Mouse (Mus musculus) embryo, embryonic 10.5 days (tissue): ENCODE data around the gene Hid1.

Experiments used
- DNase-seq: peaks from one replicate; pipeline ENCODE4 v3.0.0-alpha.2; 2015; ENCODE audit warnings: low spot score

Hid1 gene

DNA sequence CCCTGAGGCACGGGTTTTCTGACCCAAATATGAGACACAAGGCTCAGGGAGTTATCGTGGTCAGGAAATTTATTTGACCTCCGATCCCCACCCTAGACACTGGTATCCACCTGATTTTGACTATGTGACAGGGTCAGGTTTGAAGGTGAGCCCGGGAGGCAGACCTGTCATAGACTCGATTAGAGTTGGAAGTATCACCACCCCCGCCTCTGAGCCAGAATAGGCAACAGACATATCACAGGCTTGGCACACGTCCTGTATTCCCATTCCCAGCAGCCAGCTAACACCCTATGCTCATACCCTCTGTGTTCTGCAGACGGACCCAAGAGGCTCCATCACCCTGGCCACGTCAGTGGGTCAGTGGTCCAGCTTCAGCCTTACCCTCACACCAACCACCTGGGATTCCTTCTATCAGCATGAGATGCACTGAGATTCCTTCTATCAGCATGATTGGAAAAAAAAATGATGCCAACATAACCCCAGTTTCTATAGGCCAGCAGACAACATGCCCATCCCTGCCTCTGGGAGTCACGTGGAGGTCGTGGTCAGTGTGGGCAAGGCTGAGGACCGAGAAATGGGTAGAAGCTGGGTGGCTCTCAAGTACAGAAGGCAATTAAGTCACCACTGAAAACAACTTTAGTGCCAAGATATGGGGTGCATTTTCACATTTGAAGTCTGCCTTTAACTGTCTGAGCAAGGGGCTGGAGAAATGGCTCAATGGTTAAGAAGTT, 7.3 kb upstream of the Hid1 start:
- DNase-seq = no peak

DNA sequence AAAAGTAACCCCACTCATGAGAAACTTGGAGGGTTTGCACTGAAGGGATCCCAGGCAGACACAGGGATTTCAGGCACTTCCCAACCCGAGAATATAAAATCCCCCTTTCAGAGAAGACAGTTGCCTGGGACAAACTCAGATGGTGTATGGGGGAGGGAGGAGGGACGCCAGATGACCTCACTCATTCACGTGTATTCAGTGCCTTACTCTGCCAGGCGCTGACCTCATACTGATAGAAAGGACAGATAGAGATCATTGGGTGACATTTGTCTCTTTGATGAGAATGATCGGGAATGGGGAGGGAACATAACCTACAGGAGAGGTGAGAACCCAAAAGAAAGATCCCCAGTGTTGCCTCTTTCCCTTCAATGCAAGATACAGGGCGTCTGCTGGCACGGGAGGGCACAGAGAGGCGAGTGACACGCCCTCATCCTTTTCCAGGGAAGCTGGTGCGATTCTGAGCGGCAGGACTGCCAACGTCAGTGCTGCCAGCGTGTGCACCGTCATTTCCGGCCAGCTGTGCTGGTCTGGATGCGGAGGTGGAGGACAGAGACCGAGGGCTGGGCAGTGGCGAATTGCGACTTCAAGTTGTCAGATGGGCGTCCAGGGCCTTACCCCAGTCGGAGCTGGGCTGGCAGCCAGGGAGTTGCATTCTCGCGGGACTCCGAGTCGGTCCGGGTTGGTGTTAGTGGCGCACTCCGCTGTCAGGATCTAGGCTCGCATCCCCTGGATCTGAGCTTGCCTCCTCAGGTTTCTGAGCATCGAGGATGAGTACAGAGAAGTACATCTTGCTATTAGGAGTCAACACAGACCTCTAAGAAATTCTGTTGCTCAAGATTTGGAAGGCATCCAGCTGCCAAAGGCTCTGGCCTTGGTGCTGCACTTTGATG, 6.5 kb upstream of the Hid1 start:
- peak; percentile 57 for DNase-seq

DNA sequence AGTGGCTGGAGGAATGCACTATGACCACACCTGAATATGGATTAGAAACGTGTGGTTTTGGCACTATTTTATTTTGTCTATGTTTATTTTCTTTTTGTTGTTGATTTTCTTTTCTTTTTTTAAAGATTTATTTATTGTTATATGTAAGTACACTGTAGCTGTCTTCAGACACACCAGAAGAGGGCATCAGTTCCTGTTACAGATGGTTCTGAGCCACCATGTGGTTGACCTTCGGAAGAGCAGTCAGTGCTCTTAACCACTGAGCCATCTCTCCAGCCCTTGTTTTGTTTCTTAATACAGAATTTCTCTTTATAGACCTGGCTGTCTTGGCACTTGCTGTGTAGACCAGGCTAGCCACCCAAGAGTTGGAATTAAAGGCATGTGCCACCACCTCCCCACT, 5.2 kb upstream of the Hid1 start:
- DNase-seq = no peak

DNA sequence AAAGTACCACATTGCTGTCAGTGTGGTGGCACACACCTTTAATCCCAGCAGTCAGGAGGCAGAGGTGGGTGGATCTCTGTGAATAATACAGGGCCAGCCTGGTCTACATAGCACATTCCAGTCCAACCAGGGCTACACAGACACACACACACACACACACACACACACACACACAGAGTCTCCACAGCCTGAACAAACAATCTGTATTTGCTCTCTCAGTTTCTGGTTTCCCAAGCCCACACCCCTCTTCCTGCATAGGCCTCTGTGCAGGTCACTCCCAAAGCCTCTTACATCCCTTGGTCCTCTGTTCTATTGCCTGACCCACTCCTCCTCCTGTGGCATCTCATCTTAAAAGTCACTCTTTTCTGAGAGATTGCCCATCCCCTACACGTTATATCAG, 4.5 kb upstream of the Hid1 start:
- no peak for DNase-seq

DNA sequence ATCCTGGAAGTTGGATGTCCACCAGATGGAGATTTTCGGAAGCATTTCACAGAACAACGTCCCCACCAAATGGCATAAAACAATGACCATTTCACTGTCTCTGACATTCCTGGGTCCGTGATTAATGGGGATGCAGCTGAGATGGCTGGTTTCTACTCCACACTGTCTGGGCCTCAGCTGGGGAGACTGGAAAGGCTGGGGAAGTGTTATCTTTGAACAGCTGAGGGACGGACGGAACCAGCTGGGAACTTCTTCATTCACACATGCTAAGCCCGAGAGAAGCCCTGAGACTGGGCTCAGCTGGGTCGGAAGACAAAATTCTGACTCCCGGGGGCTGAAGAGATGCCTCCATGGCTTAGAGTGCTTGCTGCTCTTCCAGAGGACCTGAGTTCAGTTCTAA, 3.8 kb upstream of the Hid1 start:
- no peak for DNase-seq

DNA sequence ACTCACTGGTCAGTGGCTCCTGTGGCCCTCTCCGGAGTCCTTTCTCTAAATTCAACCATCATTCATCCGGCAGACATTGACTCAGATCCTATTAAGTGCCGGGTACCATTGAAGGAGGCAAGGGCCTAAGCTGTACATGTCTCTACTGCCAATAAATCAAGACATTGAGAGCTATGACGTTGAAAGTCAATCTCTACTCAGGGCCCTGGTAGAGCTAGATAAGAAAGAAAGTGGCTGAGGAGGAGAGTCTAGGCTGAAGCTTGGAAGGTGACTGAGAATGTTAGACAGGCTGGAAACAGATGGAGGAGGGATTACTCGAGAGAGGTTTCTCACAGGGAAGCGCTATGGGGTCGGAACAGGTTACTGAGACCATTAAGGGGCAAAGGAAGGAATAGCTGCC, 2.8 kb upstream of the Hid1 start:
- no peak for DNase-seq

DNA sequence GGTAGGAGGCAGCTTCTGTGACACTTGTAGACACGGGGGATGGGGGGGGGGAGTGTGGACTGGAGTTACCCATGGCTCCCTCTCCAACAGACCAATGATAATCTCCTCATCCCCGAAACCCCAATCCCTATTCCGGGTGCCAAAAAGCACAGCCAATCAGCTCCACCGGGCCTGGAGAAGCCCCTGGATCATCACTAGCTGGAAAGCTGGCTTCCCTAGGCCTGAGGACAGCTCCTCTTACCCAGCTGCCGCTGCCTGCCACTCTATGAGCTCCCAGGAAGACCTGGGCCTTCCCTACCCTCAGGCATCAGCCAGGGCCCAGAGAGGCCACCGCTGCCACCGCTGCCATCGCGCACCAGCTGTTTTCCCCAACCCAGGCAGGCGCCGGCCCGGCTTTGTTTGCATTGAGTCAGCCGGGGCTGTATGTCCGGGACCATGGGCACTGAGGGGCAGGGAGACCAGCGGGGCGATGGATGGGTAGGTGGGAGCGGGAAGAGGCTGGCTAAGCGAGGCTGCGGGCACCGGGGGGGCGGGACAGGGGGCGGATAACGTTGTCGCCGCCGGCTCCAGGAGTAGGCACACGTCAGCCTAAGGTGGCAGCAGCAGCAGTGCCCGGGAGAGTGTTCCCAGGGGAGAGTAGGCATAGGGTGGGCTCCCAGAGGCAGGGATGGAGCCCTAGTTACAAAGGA, 706 bp downstream of the Hid1 start:
- DNase-seq = no peak

DNA sequence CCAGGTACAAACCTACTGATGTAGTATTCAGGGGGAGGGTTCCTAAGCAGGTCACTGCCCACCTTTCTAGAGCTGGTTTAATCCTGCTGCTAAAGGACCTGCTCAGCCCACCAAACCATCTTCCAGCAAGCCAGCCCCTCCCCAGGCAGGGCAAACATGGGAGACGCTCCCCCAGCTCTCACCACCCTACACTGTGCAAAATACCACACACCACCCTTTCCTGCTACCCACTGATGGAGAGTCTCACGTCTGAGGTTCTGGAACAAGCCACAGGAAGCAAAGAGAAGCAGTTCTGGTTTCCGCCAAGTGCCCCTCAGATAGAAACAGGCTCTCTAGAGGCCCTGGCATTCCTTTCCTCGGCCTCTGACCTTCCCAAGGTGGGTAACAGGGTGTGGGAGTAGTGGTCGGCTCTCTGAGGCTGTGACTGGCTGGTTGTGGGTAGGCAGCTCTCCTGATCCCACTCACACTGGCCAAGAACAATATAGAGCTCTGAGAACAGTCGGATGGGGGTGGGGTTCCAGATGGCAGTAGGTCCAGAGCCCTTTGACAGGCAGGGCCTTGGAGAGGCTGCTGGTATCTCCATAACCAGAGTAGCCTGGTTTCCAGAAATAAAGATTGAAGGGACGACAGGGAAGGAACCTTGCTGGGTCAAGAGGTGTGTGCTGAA, 1.4 kb downstream of the Hid1 start:
- DNase-seq = no peak

DNA sequence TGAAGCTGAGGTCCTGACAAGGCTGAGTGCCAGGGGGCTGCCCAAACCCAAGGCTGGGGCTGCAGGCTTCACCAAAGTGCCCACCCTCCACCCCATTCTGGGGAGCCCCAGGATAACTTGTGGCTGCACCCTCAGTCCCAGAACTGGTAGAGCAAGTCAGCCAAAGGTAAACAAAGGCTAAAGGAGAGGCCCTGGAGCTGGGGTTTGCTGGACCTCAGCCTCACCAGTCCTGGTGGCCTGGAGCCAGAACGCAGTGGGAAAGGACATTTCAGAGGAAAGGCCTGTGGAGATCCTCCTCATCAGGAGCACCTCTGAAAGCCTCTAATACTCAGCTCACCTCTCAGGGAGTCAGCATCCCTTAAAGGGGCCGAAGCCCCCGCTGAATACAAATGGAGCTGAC, 3.4 kb downstream of the Hid1 start:
- DNase-seq = no peak

DNA sequence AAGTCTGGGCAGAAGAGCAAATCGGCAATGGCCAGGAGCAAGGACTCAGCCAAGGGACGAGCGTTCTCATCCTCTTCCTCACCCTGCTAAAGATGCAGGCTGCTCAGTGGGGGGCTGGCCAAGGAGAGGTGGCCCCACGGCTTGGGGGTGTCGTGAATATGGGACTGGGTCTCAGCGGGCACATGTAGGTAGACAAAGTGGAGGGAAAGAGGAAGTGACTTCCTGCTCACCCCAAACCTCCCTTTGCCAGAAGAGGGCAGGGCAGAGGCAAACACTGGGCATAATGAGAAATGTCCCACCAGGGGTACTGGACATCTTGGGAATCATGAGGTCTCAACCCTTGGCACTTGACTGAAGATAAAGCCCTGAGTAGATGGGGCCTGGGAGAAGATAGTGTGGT, 7.8 kb downstream of the Hid1 start:
- DNase-seq = no peak

DNA sequence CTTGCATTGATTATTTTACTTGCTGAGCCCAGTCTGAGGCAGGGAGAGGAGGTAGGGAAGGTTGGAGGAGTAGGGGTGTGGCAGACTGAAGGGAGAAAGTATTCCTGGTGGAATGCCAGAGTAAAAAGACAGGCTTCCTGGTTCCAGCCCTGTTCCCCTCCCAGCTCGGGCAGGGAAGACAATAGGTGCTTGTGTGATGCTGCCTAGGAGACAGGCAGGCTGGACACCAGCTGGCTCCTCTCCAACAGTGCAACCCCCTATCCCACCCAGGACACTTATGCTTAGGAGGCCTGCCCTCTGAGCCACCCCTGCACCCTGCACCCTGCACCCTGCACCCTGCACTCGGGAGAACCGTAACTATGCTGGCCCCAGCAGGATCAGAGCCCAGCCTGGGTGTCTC, 8.3 kb downstream of the Hid1 start:
- DNase-seq = no peak

DNA sequence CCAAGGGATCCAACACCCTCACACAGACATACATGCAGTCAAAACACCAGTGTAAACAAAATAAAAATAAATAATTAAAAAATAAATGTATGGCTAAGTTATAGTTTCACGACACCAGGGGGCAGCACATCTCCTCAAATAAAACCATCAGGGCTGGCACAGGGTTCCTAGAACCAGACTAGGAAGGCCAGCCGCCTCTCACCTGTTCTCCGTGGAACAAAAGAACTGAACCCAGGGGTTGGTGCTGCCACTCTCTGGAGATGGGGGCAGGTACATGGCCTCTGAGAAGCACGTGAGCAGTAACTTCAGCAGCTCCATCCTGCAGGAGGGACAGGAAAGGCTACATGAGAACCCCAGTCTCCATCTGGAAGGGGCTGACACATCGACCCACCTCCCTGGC, 9.1 kb downstream of the Hid1 start:
- peak; percentile 87 for DNase-seq

DNA sequence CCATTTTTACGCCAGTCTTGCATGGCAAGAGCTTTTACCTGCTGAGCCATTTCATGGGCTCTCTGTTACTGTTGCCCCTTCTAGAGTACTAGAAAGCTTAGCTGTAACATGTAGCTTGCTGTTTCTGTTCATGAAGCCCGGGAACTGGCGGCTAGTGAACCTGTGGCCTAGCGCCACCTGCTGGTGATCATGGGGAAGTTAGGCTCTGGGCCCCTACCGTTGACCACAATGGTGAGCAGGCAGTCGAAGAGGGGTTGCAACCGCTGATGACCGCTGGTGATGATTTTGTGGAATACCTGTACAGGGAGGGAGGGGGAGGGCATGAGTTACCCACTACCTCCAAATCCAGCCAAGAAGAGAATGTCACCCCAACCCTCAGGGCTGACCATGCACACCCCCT, 13.4 kb downstream of the Hid1 start:
- peak; percentile 93 for DNase-seq

DNA sequence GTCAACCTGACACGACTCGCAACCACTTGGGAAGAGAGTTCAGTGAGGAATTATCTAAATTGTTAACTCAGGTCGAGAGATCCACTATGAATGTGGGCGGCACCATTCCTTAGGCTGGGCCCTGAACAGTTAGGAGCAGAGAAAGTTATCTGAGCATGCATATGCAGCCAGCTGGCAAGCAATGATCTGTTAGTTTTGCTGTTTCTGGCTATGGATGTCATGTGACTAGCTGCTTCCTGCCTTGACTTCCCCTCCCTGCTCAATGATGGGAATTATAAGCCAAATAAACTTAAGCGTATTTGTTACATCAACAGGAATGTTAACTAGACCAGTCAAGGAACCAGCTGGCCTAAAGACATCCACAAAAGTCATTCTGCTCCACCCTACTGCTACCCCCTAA, 14.2 kb downstream of the Hid1 start:
- no peak for DNase-seq

DNA sequence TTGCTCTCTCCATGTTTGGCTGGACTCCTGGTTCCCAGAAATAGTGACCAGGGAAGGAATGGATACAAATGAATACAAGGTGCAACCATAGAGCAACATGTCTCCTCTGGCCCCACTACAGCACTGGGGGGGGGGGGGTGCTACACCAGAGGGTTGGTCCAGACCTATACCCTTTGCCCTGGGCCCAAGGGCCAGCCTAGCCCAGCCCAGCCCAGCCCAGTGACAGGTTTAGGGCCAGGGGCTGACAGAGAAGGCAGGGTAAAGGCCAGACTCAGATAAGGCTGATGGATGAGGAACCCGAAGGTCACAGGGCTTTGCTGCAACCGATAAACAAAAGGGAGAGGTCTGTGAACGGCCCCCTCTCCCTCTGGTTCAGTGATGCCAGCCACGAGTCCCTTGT, 17.6 kb downstream of the Hid1 start:
- no peak for DNase-seq

DNA sequence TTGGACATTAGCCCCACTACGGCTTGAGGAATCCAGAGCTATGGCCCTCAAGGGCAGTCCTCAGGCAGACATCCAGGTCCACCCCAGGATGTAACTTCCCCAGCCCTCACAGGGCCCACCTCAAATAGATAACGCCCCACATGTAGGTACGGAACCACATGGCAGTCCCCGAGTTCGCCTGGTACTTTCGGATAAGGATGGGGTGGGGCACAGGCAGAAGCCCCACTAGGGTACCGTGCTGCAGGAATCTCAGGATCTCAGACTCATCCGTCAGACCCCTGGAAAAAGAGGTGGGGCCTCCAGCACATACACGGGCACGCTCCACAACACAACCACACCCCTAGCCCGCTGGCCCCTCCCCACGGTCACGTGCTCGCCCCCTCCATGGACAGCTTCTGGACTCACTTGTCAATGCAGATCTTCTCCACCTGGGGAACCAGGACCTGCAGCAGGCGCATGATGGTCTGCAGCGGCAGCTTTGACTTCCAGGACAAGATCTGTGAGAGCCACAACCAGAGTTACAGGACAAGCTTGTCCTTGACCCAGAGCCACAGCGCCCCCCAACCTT, 18.8 kb downstream of the Hid1 start:
- DNase-seq = no peak

DNA sequence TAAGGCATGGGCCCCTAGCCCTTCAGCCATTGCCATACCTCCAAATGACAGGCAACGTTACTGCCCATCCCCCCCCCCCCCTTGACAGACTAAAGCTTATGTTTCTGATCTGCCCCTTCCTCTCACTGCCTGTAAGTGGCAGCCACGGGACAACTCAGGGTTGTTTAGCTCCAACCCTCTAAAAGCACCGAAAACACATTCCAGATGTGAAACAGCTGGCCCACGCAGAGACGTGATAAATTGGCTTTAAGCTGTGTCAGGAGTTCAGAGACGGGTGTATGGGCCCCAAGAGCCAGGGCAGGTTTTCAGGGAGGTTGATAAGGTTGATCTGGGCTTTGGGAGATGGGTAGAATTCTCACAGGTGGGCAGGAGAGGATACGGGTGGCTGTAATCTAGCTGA, 22.0 kb downstream of the Hid1 start:
- DNase-seq = peak; percentile 73

DNA sequence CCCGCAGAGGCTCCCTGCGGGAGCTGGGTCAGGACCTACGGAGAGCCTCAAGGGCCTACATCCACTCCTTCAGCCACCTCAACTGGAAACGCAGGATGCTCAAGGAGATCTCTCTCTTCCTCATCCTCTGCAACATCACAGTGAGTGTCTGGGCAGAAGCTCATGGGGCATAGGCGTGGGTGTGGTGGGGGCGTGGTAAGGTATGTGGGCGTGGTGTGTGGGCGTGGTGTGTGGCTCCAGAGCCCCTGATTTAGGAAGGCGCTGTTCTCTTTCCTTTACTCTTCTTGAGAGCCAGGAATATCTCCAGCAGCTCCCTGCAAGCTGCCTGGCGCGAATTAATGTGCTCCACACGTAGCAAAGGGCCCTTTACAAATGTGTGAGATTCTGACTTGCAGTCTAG, 22.6 kb downstream of the Hid1 start:
- no peak for DNase-seq

DNA sequence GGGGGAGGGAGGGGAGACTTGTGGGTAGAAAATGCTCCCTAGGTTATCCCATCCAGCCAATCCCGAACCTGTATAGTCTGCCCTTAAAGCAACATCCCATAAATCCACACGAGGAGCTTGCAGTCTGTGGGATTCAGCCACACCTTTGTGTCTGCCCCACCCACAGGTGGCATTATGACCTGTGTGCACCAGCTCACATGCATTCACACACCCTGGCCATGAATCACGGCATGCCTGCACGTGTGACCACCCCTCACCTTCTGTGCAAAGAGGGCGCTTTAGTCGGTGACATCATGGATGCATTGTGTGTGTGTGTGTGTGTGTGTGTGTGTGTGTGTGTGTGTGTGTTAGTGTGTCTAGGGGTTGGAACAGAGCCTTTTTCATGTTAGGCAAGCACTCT, 25.7 kb downstream of the Hid1 start:
- DNase-seq = no peak

DNA sequence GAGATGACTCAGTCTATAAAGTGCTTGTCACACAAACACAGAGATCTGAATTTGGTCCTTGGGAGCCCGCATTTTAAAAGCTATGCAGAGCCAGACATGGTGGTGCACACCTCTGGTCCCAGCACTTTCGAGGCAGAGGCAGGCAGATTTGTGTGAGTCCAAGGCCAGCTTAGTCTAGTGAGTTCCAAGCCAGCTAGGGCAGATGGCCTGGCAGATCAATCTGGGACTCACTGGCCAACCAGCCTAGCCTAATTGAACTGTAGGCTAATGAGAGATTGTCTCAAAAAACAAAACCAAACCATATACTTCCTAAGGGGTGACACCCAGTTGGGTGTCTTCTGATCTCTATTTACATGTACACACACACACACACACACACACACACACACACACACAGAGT, 26.3 kb downstream of the Hid1 start:
- DNase-seq = no peak

DNA sequence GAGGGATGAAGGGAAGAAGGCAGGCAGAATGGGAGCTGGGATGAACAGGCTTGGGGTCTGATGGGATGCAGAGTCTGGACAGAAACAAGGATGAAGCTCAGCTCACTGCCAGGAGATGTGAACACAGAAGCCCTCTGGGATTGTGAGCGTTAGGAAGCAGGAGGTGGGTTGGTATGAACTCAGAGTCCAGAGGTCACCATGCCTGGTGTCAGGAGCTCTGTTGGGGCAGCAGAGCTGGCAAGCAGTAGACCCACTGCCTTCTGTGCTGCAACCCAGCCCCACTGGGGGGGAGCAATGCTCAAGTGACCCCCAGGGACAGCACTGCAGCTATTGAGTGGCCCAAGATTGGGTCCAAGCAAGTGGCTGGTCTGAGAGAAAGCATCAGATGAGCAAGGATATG, 29.7 kb downstream of the Hid1 start:
- no peak for DNase-seq

DNA sequence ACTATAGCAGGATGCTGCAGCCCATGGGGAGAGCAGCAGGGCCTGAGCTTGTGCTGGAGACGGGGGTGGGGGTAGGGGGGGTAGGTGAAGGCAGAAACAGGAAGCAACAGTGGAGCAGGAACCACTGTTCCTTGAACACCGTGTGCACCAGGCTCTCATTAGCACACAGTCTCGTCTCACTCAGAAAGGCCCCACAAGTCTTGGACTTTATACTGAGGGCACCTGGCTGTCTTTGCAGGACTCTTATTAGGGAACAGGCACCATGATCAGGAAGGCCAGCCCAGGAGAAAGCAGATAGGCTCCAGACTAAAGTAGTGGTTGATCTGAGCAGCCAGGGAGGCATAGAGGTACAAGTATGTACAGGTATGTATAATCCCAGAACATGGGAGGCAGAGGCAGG, 30.2 kb downstream of the Hid1 start:
- DNase-seq = no peak
